Mouse (Mus musculus) olfactory bulb, adult 2 months (tissue): Measurements from ENCODE around the gene Cit. TPM values are rescaled to one million over a fixed set of nuclear protein-coding genes. Genes with fewer than 3 reads are reported as not detected.

Experiments used
- H3K27ac ChIP-seq: fragments of 200-500 bp; 2 replicates; pipeline ENCODE4 v1.5.1; 2012; ENCODE audit warnings: low read depth, low read length; ENCODE audit not compliant: insufficient read depth
- H3K4me1 ChIP-seq: fragments of 200-500 bp; 2 replicates; pipeline ENCODE4 v1.6.1; 2012; ENCODE audit warnings: low read length; ENCODE audit not compliant: control insufficient read depth, insufficient read depth
- H3K4me3 ChIP-seq: fragments of 200-500 bp; 2 replicates; pipeline ENCODE4 v1.5.1; 2012; ENCODE audit warnings: mild to moderate bottlenecking, low read depth, low read length, moderate library complexity; ENCODE audit not compliant: insufficient read depth
- CTCF ChIP-seq: fragments of 200-500 bp; IDR thresholded peaks from 2 replicates; pipeline ENCODE4 v1.5.1; 2012; ENCODE audit warnings: low read depth, mild to moderate bottlenecking, low read length, moderate library complexity; ENCODE audit not compliant: insufficient read depth
- POLR2A ChIP-seq: fragments of 200-500 bp; IDR thresholded peaks from 2 replicates; pipeline ENCODE4 v1.6.1; 2012; ENCODE audit warnings: mild to moderate bottlenecking, low read depth, low read length, moderate library complexity; ENCODE audit not compliant: insufficient read depth
- WGBS: fragments of 180-500 bp; shearing (Covaris S2); methylation state at CpG from one replicate; pipeline ENCODE4 v1.1.7; 2018; 5-methylcytosine and 5-hydroxymethylcytosine counted together
- polyA plus RNA-seq: library from polyadenylated mRNA; stranded (reverse); fragments of >200 nt; gene quantifications from 2 replicates; pipeline ENCODE4 v1.2.4, GENCODE M21; 2012; ENCODE audit warnings: low replicate concordance; ENCODE audit not compliant: missing spikeins, insufficient read depth, insufficient read length

Cit gene
- polyA plus RNA-seq, 1 experiment = not detected

- Histone ChIP-seq H3K27ac (no peak overlapping the region), H3K4me3 (no peak overlapping the region), H3K4me1 (peaks cover 9% of the 10 kb centered on the region)
- WGBS = 28% methylated on average over 11 of the region's 11 CpGs
- TF ChIP-seq POLR2A = no peak
- TF ChIP-seq CTCF = no peak
Observed at GRCm38 (mm10) chr5:116039706-116040105, 194.6 kb downstream of the Cit start.

DNA sequence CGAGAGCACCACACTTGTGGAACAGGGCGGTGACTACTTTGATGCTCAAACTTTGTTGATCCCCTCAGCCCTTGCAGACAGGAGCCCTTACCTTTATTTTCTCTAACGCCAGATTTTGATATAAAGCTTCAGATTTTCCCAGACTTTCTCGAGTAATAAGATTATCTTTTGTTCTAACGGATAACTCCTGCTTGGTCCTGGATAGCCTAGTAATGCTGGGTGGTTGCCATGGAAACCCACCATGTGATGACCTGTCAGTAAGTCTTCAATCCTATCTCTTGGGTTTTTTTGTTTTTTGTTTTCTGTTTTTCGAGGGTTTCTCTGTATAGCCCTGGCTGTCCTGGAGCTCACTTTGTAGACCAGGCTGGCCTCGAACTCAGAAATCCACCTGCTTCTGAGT is 197.2 kb downstream of the Cit start:
- no peak overlapping the region for H3K27ac ChIP-seq
- TF ChIP-seq POLR2A (no peak), CTCF (no peak)
- peaks cover 7% of the 10 kb centered on the region for H3K4me1 ChIP-seq
- no peak overlapping the region for H3K4me3 ChIP-seq
- 78% methylated on average over 7 of the region's 7 CpGs for WGBS

DNA sequence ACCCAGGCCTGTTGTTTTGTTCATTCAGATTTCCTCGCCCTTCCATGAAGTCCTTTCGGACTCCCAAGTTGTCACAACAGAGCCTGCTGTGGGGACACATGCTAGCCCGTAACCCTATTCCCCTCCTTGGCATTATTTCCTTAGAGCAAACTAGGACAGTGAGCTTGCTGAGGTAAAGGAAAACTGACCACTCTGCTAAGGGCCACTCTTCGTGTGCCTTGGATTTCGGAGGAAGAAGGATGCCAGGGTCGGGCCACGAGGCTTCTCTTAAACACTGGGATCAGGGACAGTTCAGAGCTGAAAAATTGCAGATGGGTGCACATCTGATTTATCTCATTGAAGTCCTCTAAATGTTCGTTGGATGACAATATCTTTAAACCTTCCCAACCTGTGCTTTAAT is 200.5 kb downstream of the Cit start:
- TF ChIP-seq CTCF (no peak), POLR2A (no peak)
- 90% methylated on average over 8 of the region's 8 CpGs for WGBS
- Histone ChIP-seq H3K27ac (no peak overlapping the region), H3K4me1 (peaks cover 1% of the 10 kb centered on the region), H3K4me3 (no peak overlapping the region)

DNA sequence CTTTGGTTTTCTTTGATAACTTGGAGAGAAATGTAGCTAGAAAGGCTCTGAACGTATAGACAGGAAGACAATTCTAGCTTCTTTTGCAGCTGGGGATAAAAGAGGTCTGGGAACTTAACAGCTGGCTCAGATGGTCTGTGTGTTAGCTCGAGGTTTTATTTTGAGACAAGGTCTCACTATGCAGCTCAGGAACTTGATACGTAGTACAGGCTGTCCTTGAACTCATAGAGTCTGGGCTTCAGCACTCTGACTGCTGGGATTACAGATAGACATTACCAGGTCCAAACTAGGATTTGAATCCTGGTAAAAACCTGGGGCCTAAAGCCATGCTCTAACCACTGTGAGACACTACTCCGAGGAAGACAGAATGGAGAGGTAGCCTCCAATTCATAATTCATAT is 201.2 kb downstream of the Cit start:
- Histone ChIP-seq H3K4me3 (no peak overlapping the region), H3K4me1 (no peaks in the 10 kb centered on the region), H3K27ac (no peak overlapping the region)
- 82% methylated on average over 4 of the region's 4 CpGs for WGBS
- TF ChIP-seq CTCF (no peak), POLR2A (no peak)

DNA sequence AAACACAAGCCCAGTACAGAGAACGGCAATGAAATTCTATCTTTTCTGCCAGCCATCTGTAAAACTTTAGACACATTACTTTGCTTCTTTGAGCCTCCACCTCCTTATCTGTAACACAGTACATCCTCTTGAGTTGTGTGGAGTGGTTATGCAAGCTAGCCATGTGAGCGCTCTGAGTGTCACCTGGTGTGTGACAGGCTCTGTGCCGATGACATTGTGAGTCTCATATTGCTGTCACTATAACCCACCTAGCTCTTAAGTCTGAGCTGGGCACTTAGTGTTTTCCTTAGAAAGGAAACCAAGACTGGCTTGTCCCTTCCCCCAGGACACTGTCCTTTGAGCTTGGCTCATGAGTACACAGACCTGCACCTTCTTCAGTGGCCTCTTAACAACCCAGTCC is 203.2 kb downstream of the Cit start:
- Histone ChIP-seq H3K4me1 (no peaks in the 10 kb centered on the region), H3K4me3 (no peak overlapping the region), H3K27ac (no peak overlapping the region)
- TF ChIP-seq CTCF (no peak), POLR2A (no peak)
- 93% methylated on average over 3 of the region's 3 CpGs for WGBS

DNA sequence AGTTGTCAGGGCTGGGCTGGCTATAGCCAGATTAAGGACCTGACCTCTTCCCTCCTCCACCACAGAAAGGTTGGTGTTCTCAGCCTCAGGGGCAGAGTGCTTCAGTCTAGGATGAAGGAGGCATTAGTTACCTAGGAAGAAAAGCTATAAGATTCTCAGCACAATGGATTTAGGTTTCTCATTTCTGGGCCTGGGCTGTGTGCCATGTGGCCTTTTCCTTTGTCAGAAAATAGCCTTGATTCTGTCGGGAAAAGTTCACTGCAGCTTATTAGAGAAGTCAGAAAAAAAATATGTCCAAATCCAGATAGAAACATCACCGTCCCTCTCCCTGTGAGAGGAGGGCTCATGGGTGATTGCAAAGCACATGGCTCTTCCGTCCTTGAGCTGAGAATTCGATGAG is 204.7 kb downstream of the Cit start:
- H3K4me1 ChIP-seq = no peaks in the 10 kb centered on the region
- TF ChIP-seq POLR2A (no peak), CTCF (no peak)
- H3K4me3 ChIP-seq = no peak overlapping the region
- WGBS = 79% methylated on average over 4 of the region's 4 CpGs
- H3K27ac ChIP-seq = no peak overlapping the region

GRCm38 (mm10) chr5:116052171-116052570 is 207.1 kb downstream of the Cit start:
- no peak for TF ChIP-seq POLR2A
- no peak for TF ChIP-seq CTCF
- WGBS = 81% methylated on average over 5 of the region's 5 CpGs
- H3K4me3 ChIP-seq = no peak overlapping the region
- H3K4me1 ChIP-seq = no peaks in the 10 kb centered on the region
- H3K27ac ChIP-seq = no peak overlapping the region

- no peak for TF ChIP-seq CTCF
- no peak for TF ChIP-seq POLR2A
- 64% methylated on average over 6 of the region's 6 CpGs for WGBS
- Histone ChIP-seq H3K4me1 (no peaks in the 10 kb centered on the region), H3K27ac (no peak overlapping the region), H3K4me3 (no peak overlapping the region)
Observed at GRCm38 (mm10) chr5:116052826-116053225, 207.7 kb downstream of the Cit start.

Other genes starting within 250 kb of the Cit start
- gene Rab35, start 213.4 kb upstream of the Cit start, polyA plus RNA-seq = not detected in 2 replicates
- not detected in 2 replicates for gene Bicdl1, start 113.7 kb upstream of the Cit start, polyA plus RNA-seq
- gene Prkab1, start 179.2 kb downstream of the Cit start, polyA plus RNA-seq = not detected in 2 replicates
- not detected in 2 replicates for gene Tmem233, start 238.0 kb downstream of the Cit start, polyA plus RNA-seq